Mouse (Mus musculus) midbrain, embryonic 14.5 days (tissue): ENCODE results near the gene Vmn1r202. TPM values are rescaled to one million over a fixed set of nuclear protein-coding genes. Genes with fewer than 3 reads are reported as not detected.
"Not testable (repeated sequence)": the region's sequence is repeated elsewhere in the genome, so short reads cannot be mapped to it uniquely, and the experiment has no call there.

Experiments used
- ATAC-seq: fragments of 200-750 bp; cut with Nextera tagmentation; 2 replicates; pipeline ENCODE4 v1.8.0; 2017; ENCODE audit warnings: moderate number of reproducible peaks, moderate library complexity; ENCODE audit not compliant: low FRiP score, low TSS enrichment
- DNase-seq: peaks from one replicate; pipeline ENCODE4 v3.0.0-alpha.2; 2015
- H3K27ac ChIP-seq: fragments of 300-500 bp; sonication (generic); replicated peaks from 2 replicates; pipeline ENCODE4 v1.5.1; 2014; ENCODE audit warnings: mild to moderate bottlenecking, low read depth, low read length, moderate library complexity
- H3K27me3 ChIP-seq: fragments of 300-500 bp; sonication (generic); 2 replicates; pipeline ENCODE4 v1.6.1; 2014; ENCODE audit warnings: low read length, control low read depth, mixed read lengths; ENCODE audit not compliant: control insufficient read depth, insufficient read depth
- H3K36me3 ChIP-seq: fragments of 300-500 bp; sonication (generic); 2 replicates; pipeline ENCODE4 v1.6.1; 2014; ENCODE audit warnings: low read length, control low read depth; ENCODE audit not compliant: control insufficient read depth, insufficient read depth
- H3K4me1 ChIP-seq: fragments of 300-500 bp; sonication (generic); 2 replicates; pipeline ENCODE4 v1.6.1; 2014; ENCODE audit warnings: mild to moderate bottlenecking, antibody characterized with exemption, low read length, control low read depth; ENCODE audit not compliant: control insufficient read depth, insufficient read depth
- H3K4me2 ChIP-seq: fragments of 300-500 bp; sonication (generic); 2 replicates; pipeline ENCODE4 v1.6.1; 2014; ENCODE audit warnings: mild to moderate bottlenecking, low read length, moderate library complexity
- H3K4me3 ChIP-seq: fragments of 300-500 bp; sonication (generic); replicated peaks from 2 replicates; pipeline ENCODE4 v1.5.1; 2014; ENCODE audit warnings: low read depth, low read length
- H3K9ac ChIP-seq: fragments of 300-500 bp; sonication (generic); replicated peaks from 2 replicates; pipeline ENCODE4 v1.6.1; 2014; ENCODE audit warnings: mild to moderate bottlenecking, low read length, moderate library complexity
- H3K9me3 ChIP-seq: fragments of 300-500 bp; sonication (generic); 2 replicates; pipeline ENCODE4 v1.6.1; 2016; ENCODE audit warnings: low read length, control low read depth, mixed read lengths; ENCODE audit not compliant: control insufficient read depth
- WGBS: fragments of 180-500 bp; shearing (Covaris S2); extraction: QIAGEN DNeasy Blood & Tissue Kit; methylation state at CpG from one replicate; pipeline ENCODE4 v1.1.7; 2014; 5-methylcytosine and 5-hydroxymethylcytosine counted together
- polyA plus RNA-seq: library from polyadenylated mRNA; unstranded; fragments of >200 nt; fragmentation: Nextera tagmentation; extraction: Ambion mirVana; gene quantifications from 2 replicates; pipeline ENCODE4 v1.2.1, GENCODE M21; 2014

The Vmn1r202 gene
- polyA plus RNA-seq, result not detected in 2 replicates

GRCm38 (mm10) chr13:22505281-22505680 is at the start of gene Vmn1r202:
Gene Vmn1r202 (minus strand): TSS chr13:22505381.
- H3K36me3 ChIP-seq, result no peaks in the 10 kb centered on the region
- H3K4me3 ChIP-seq, result no peak within 1 kb of the TSS
- DNase-seq (no peak), ATAC-seq (no peak)
- no peaks in the 10 kb centered on the region for H3K9me3 ChIP-seq
- no peak within 1 kb of the TSS for H3K9ac ChIP-seq
- no peaks in the 10 kb centered on the region for H3K4me1 ChIP-seq
- H3K27ac ChIP-seq, result no peak within 1 kb of the TSS
- no peak within 1 kb of the TSS for H3K4me2 ChIP-seq
- H3K27me3 ChIP-seq, result no peaks in the 10 kb centered on the region

GRCm38 (mm10) chr13:22552898-22553297 is 47.7 kb upstream of the Vmn1r202 start, which contains the start of gene Vmn1r204:
Gene Vmn1r204 (plus strand): TSS chr13:22553198.
- not testable (repeated sequence) for DNase-seq, H3K4me1 ChIP-seq, H3K9ac ChIP-seq, H3K27ac ChIP-seq, H3K4me2 ChIP-seq, H3K4me3 ChIP-seq, H3K36me3 ChIP-seq, H3K9me3 ChIP-seq, H3K27me3 ChIP-seq, ATAC-seq
- WGBS, result 63% methylated on average over 1 of the region's 1 CpGs

GRCm38 (mm10) chr13:22517814-22518213 is 12.6 kb upstream of the Vmn1r202 start, which contains the start of gene Vmn1r203:
Gene Vmn1r203 (plus strand): TSS chr13:22518114.
- no peak within 1 kb of the TSS for H3K9ac ChIP-seq
- no peaks in the 10 kb centered on the region for H3K9me3 ChIP-seq
- ATAC-seq, result no peak

GRCm38 (mm10) chr13:22502431-22502830 is 2.8 kb downstream of the Vmn1r202 start:
- H3K36me3 ChIP-seq, result no peaks in the 10 kb centered on the region
- no peak overlapping the region for H3K27ac ChIP-seq
- H3K9ac ChIP-seq, result no peak overlapping the region
- H3K4me3 ChIP-seq, result no peak overlapping the region
- no peaks in the 10 kb centered on the region for H3K4me1 ChIP-seq
- ATAC-seq (no peak), DNase-seq (peak; percentile 8)
- no peaks in the 10 kb centered on the region for H3K27me3 ChIP-seq
- 27% methylated on average over 3 of the region's 3 CpGs for WGBS
- no peak overlapping the region for H3K4me2 ChIP-seq
- H3K9me3 ChIP-seq, result no peaks in the 10 kb centered on the region

More at GRCm38 (mm10) chr13:22517814-22518213, 12.6 kb upstream of the Vmn1r202 start, which contains the start of gene Vmn1r203:
- Histone ChIP-seq H3K27me3 (no peaks in the 10 kb centered on the region), H3K36me3 (no peaks in the 10 kb centered on the region), H3K4me1 (no peaks in the 10 kb centered on the region), H3K4me2 (no peak within 1 kb of the TSS), H3K4me3 (no peak within 1 kb of the TSS), H3K27ac (no peak within 1 kb of the TSS)
- DNase-seq, result no peak

DNA sequence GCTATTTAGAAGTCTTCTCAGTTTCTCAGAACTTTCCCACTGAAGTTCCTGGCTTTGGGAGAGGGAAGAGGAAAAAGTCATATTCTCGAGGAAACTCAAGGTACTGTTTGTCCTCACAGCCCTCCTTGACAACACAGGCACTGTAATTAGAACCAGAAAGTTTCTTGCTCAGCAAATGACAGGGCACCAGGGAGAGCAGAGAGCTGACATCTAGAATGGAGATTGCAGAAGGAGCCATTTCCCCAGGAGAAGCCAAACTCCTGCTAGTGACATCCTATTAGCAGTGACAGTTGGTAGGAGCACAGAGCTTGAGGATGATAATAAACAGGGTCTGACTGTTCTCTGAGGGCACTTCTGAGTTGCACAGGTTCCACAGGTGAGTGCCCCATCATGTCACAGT is 33.6 kb downstream of the Vmn1r202 start, which contains the start of gene Vmn1r201:
Vmn1r201 (plus strand) TSS at position 301 of the 400 bp plus-strand sequence.
- no peak for ATAC-seq
- Histone ChIP-seq H3K9me3 (no peaks in the 10 kb centered on the region), H3K4me2 (no peak within 1 kb of the TSS), H3K27me3 (no peaks in the 10 kb centered on the region), H3K9ac (no peak within 1 kb of the TSS), H3K27ac (no peak within 1 kb of the TSS), H3K4me1 (no peaks in the 10 kb centered on the region), H3K36me3 (no peaks in the 10 kb centered on the region), H3K4me3 (no peak within 1 kb of the TSS)
- 83% methylated on average over 1 of the region's 1 CpGs for WGBS
- no peak for DNase-seq

DNA sequence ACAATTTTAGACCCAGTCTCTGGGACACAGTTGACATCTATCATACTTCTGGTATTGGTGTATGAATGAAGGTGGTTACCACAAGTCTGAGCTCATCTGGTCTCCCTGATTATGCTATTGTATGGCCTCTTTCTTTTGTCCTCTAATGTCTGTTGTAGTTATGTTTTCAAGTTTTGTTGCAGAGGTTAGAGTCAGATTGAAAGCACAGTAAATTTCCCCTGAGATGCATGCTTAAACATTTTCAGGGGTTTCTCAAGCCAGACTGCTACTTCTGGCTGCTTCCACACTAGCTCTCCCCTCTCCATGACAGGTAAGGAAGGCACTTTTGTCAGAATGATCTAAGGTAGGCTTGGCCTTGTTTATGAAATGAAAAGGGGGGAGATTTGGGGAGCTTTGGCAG is 50.0 kb downstream of the Vmn1r202 start:
- no peaks in the 10 kb centered on the region for H3K27me3 ChIP-seq
- no peaks in the 10 kb centered on the region for H3K4me1 ChIP-seq
- no peak for DNase-seq
- no peak overlapping the region for H3K4me3 ChIP-seq
- H3K27ac ChIP-seq, result no peak overlapping the region
- ATAC-seq, result no peak
- H3K4me2 ChIP-seq, result no peak overlapping the region
- H3K9me3 ChIP-seq, result no peaks in the 10 kb centered on the region
- H3K9ac ChIP-seq, result no peak overlapping the region
- H3K36me3 ChIP-seq, result no peaks in the 10 kb centered on the region

Other genes with a start within 250 kb of the Vmn1r202 start
- gene Vmn1r195, start 234.9 kb downstream of the Vmn1r202 start, polyA plus RNA-seq, result not detected in 2 replicates
- gene Vmn1r196, start 215.5 kb downstream of the Vmn1r202 start, polyA plus RNA-seq, result not detected in 2 replicates
- gene Vmn1r197, start 180.8 kb downstream of the Vmn1r202 start, polyA plus RNA-seq, result not detected in 2 replicates
- gene Vmn1r198, start 155.0 kb downstream of the Vmn1r202 start, polyA plus RNA-seq, result not detected in 2 replicates
- gene Vmn1r199, start 125.6 kb downstream of the Vmn1r202 start, polyA plus RNA-seq, result not detected in 2 replicates
- gene Vmn1r200, start 115.0 kb downstream of the Vmn1r202 start, polyA plus RNA-seq, result 0.20 TPM in 1 of 2 replicates, not detected in the other
- not detected in 2 replicates for gene Vmn1r201, start 33.5 kb downstream of the Vmn1r202 start, polyA plus RNA-seq
- gene Vmn1r203, start 12.7 kb upstream of the Vmn1r202 start, polyA plus RNA-seq, result not detected in 2 replicates
- gene Vmn1r204, start 47.8 kb upstream of the Vmn1r202 start, polyA plus RNA-seq, result not detected in 2 replicates
- gene Vmn1r205, start 87.6 kb upstream of the Vmn1r202 start, polyA plus RNA-seq, result not detected in 2 replicates
- gene Vmn1r206, start 118.9 kb upstream of the Vmn1r202 start, polyA plus RNA-seq, result not detected in 2 replicates
- gene Vmn1r207-ps, start 224.2 kb upstream of the Vmn1r202 start, polyA plus RNA-seq, result not detected in 2 replicates